Mouse (Mus musculus): ENCODE measurements around the gene Nat8f4. TPM values are rescaled to one million over a fixed set of nuclear protein-coding genes. Genes with fewer than 3 reads are reported as not detected.

Nat8f4 gene
- polyA plus RNA-seq, 1 experiment from 2014 or later = 6.2 TPM

GRCm38 (mm10) chr6:85853481-85853880 lies 51.2 kb downstream of the Nat8f4 start:
- no peaks in the 10 kb centered on the region for H3K36me3 ChIP-seq (replicated peaks; ENCODE audit: control insufficient read depth, insufficient read depth)
- no peak overlapping the region for H3K9ac ChIP-seq
- H3K4me1 ChIP-seq (replicated peaks; ENCODE audit: control insufficient read depth, insufficient read depth, low read length) = no peaks in the 10 kb centered on the region
- no peak overlapping the region for H3K27ac ChIP-seq
- no peak overlapping the region for H3K4me3 ChIP-seq (replicated peaks; ENCODE audit: low read length)
- DNase-seq (ENCODE audit: low spot score) (no peak), ATAC-seq (ENCODE audit: low FRiP score) (no peak)
- no peaks in the 10 kb centered on the region for H3K9me3 ChIP-seq (ENCODE audit: control insufficient read depth, low read length)
- WGBS = 74% methylated on average over 3 of the region's 3 CpGs
- H3K27me3 ChIP-seq (ENCODE audit: control insufficient read depth, insufficient read depth, low read length) = no peaks in the 10 kb centered on the region
- H3K4me2 ChIP-seq (replicated peaks) = no peak overlapping the region

DNA sequence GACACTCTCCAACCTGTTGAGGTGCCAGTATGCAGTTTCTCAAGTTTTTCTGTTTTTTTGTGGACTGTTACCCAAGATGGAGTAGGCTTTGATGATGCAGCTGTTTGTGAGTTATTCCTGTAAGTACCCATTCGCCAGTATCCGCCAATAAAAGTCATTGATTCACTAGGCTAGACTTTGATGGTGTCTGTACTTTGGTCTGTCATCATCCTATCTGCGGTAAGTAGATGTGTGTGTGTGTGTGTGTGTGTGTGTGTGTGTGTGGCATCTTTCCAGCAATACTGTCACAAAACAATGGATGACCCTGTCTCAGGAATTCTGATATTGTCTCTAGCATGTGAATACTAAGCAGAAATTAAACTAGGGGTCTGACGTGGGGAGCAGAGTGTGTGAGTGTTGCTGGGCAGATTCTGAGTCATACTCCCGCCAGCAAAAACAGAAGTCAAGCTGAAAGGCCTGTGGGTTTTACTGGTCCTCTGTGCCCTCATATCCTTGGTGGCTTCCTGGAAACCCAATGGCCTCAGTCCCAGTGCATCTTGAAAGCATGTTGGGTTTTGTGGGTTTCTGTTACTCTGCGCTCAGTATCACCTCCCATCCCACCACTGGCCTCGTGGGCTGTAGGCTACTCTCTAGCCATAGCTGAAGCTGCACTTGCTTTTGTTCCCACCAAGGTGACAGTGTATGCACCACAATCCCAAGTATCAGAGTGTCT lies 53.5 kb downstream of the Nat8f4 start:
- Histone ChIP-seq H3K27ac (no peak overlapping the region), H3K4me2 (replicated peaks) (no peak overlapping the region), H3K36me3 (replicated peaks; ENCODE audit: control insufficient read depth, insufficient read depth) (no peaks in the 10 kb centered on the region), H3K27me3 (ENCODE audit: control insufficient read depth, insufficient read depth, low read length) (no peaks in the 10 kb centered on the region), H3K9ac (no peak overlapping the region), H3K4me3 (replicated peaks; ENCODE audit: low read length) (no peak overlapping the region), H3K4me1 (replicated peaks; ENCODE audit: control insufficient read depth, insufficient read depth, low read length) (0 out of 2 replicates have a peak, but pooled peaks cover 3% of the 10 kb centered on the region), H3K9me3 (ENCODE audit: control insufficient read depth, low read length) (no peaks in the 10 kb centered on the region)
- no peak for DNase-seq (ENCODE audit: low spot score)
- 89% methylated on average over 7 of the region's 7 CpGs for WGBS
- ATAC-seq (ENCODE audit: low FRiP score) = no peak

- no peak overlapping the region for H3K4me2 ChIP-seq (replicated peaks)
- no peaks in the 10 kb centered on the region for H3K36me3 ChIP-seq (replicated peaks; ENCODE audit: control insufficient read depth, insufficient read depth)
- H3K9me3 ChIP-seq (ENCODE audit: control insufficient read depth, low read length) = no peaks in the 10 kb centered on the region
- no peak overlapping the region for H3K9ac ChIP-seq
- H3K27me3 ChIP-seq (ENCODE audit: control insufficient read depth, insufficient read depth, low read length) = no peaks in the 10 kb centered on the region
- ATAC-seq (ENCODE audit: low FRiP score) = no peak
- DNase-seq (ENCODE audit: low spot score) = no peak
- H3K4me1 ChIP-seq (replicated peaks; ENCODE audit: control insufficient read depth, insufficient read depth, low read length) = 0 out of 2 replicates have a peak, but pooled peaks cover 3% of the 10 kb centered on the region
- no peak overlapping the region for H3K4me3 ChIP-seq (replicated peaks; ENCODE audit: low read length)
- 23% methylated on average over 2 of the region's 2 CpGs for WGBS
- no peak overlapping the region for H3K27ac ChIP-seq
These were observed 55.4 kb downstream of the Nat8f4 start for GRCm38 (mm10) chr6:85849240-85849639.

Other genes with a start within 250 kb of the Nat8f4 start
- 0.11 TPM in 1 of 2 replicates, not detected in the other for gene Nat8f7, start 191.7 kb downstream of the Nat8f4 start, polyA plus RNA-seq (2014; fragmentation: Nextera tagmentation; extraction: Ambion mirVana)
- 0.24 and 0.47 TPM in 2 replicates for gene Nat8f3, start 139.1 kb downstream of the Nat8f4 start, polyA plus RNA-seq (2014; fragmentation: Nextera tagmentation; extraction: Ambion mirVana)
- not detected in 2 replicates for gene Nat8f6, start 83.9 kb downstream of the Nat8f4 start, polyA plus RNA-seq (2014; fragmentation: Nextera tagmentation; extraction: Ambion mirVana)
- gene Nat8f5, start 83.9 kb downstream of the Nat8f4 start, polyA plus RNA-seq (2014; fragmentation: Nextera tagmentation; extraction: Ambion mirVana) = not detected in 2 replicates
- gene Nat8, start 72.8 kb downstream of the Nat8f4 start, polyA plus RNA-seq (2014; fragmentation: Nextera tagmentation; extraction: Ambion mirVana) = 0.47 TPM in 1 of 2 replicates, not detected in the other
- not detected in 2 replicates for gene Nat8f2, start 35.7 kb downstream of the Nat8f4 start, polyA plus RNA-seq (2014; fragmentation: Nextera tagmentation; extraction: Ambion mirVana)
- gene Tprkb, start 7.0 kb upstream of the Nat8f4 start, polyA plus RNA-seq (2014; fragmentation: Nextera tagmentation; extraction: Ambion mirVana) = 43.5 and 49.2 TPM in 2 replicates
- gene Nat8f1, start 10.8 kb upstream of the Nat8f4 start, polyA plus RNA-seq (2014; fragmentation: Nextera tagmentation; extraction: Ambion mirVana) = 14.6 and 17.9 TPM in 2 replicates
- 52.5 and 56.7 TPM in 2 replicates for gene Dusp11, start 56.8 kb upstream of the Nat8f4 start, polyA plus RNA-seq (2014; fragmentation: Nextera tagmentation; extraction: Ambion mirVana)
- gene Figla, start 111.3 kb upstream of the Nat8f4 start, polyA plus RNA-seq (2014; fragmentation: Nextera tagmentation; extraction: Ambion mirVana) = not detected in 2 replicates
- 102 and 111 TPM in 2 replicates for gene Add2, start 123.8 kb upstream of the Nat8f4 start, polyA plus RNA-seq (2014; fragmentation: Nextera tagmentation; extraction: Ambion mirVana)